Mouse (Mus musculus) heart, embryonic 12.5 days (tissue): ENCODE results near the gene C530008M17Rik. TPM values are rescaled to one million over a fixed set of nuclear protein-coding genes. Genes with fewer than 3 reads are reported as not detected.
A peak's percentile ranks its signal among the peaks of the same experiment; 100 is the strongest.
"Not testable (repeated sequence)": the region's sequence is repeated elsewhere in the genome, so short reads cannot be mapped to it uniquely, and the experiment has no call there.

Experiments
- ATAC-seq: fragments of 200-750 bp; cut with Nextera tagmentation; 2 replicates; pipeline ENCODE4 v1.8.0; 2017; ENCODE audit warnings: moderate TSS enrichment, moderate library complexity; ENCODE audit not compliant: insufficient number of reproducible peaks, low FRiP score
- H3K27ac ChIP-seq: fragments of 300-500 bp; sonication (generic); 2 replicates; pipeline ENCODE4 v1.5.1; 2016; ENCODE audit warnings: mild to moderate bottlenecking, moderate library complexity; ENCODE audit not compliant: poor library complexity, severe bottlenecking
- H3K27me3 ChIP-seq: fragments of 300-500 bp; sonication (generic); replicated peaks from 2 replicates; pipeline ENCODE4 v1.6.1; 2016; ENCODE audit warnings: mild to moderate bottlenecking, moderate library complexity
- H3K36me3 ChIP-seq: fragments of 300-500 bp; sonication (generic); 2 replicates; pipeline ENCODE4 v1.6.1; 2016; ENCODE audit warnings: mild to moderate bottlenecking, moderate library complexity
- H3K4me1 ChIP-seq: fragments of 300-500 bp; sonication (generic); replicated peaks from 2 replicates; pipeline ENCODE4 v1.6.1; 2016; ENCODE audit warnings: mild to moderate bottlenecking
- H3K4me2 ChIP-seq: fragments of 300-500 bp; sonication (generic); 2 replicates; pipeline ENCODE4 v1.6.1; 2016; ENCODE audit warnings: mild to moderate bottlenecking, moderate library complexity
- H3K4me3 ChIP-seq: fragments of 300-500 bp; sonication (generic); 2 replicates; pipeline ENCODE4 v1.5.1; 2016; ENCODE audit warnings: mild to moderate bottlenecking
- H3K9ac ChIP-seq: fragments of 300-500 bp; sonication (generic); 2 replicates; pipeline ENCODE4 v1.6.1; 2016; ENCODE audit warnings: mild to moderate bottlenecking, moderate library complexity
- H3K9me3 ChIP-seq: fragments of 300-500 bp; sonication (generic); replicated peaks from 2 replicates; pipeline ENCODE4 v1.6.1; 2016; ENCODE audit warnings: mild to moderate bottlenecking, moderate library complexity
- WGBS: fragments of 180-500 bp; shearing (Covaris S2); methylation state at CpG from one replicate; pipeline ENCODE4 v1.1.7; 2016; 5-methylcytosine and 5-hydroxymethylcytosine counted together
- polyA plus RNA-seq: library from polyadenylated mRNA; unstranded; fragments of >200 nt; fragmentation: Nextera tagmentation; extraction: Ambion mirVana; gene quantifications from 2 replicates; pipeline ENCODE4 v1.2.1, GENCODE M21; 2016

Gene C530008M17Rik
- polyA plus RNA-seq, 1 experiment from 2014 or later = 38.7 TPM

DNA sequence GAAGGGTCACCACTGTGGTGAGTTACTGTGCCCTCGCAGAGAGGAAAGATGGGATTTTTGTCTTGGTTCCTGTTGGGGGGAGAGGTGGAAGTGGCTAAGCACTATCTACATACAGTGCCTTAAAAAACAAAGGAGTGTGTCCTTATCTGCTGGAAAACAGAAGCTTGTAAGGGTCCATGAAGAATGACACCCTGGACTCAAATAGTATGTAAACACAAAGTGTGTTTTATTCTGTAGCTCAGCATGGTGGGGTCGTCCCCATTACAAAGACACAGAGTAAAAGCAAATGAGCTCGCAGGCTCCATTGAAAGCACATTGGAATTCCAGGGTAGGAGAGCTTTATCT lies 249.8 kb downstream of the C530008M17Rik start:
- Histone ChIP-seq H3K9ac (peak overlapping the region; percentile 85), H3K27me3 (no peaks in the 10 kb centered on the region), H3K4me1 (peaks cover 11% of the 10 kb centered on the region), H3K36me3 (peaks cover 11% of the 10 kb centered on the region), H3K27ac (peak overlapping the region; percentile 92), H3K4me2 (peak overlapping the region; percentile 80), H3K9me3 (no peaks in the 10 kb centered on the region), H3K4me3 (peak overlapping the region; percentile 73)
- ATAC-seq = 0 out of 2 replicates have a peak, but pooled peaks have one; percentile 4
- 26% methylated on average over 3 of the region's 3 CpGs for WGBS

DNA sequence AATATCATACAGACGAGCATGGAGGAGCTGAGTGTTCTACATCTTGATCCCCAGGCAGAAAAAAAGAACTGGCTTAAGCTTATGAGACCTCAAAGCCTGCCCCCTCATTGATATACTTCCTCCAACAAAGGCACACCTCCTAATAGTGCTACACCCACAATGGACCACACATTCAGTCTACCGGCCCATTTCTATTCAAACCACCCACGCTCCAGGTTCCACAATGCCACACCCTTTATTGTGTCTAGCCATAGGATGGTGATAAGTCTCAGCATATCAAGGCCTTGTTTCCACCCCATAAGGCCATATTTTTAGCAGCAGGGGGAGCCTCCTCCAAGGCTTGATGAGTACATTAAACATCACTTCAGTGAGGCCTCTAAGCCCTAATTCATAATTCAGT lies 254.5 kb downstream of the C530008M17Rik start:
- no peak overlapping the region for H3K4me3 ChIP-seq
- no peak overlapping the region for H3K4me2 ChIP-seq
- ATAC-seq = no peak
- H3K36me3 ChIP-seq = peaks cover 30% of the 10 kb centered on the region
- WGBS = 71% methylated on average over 3 of the region's 3 CpGs
- peaks cover 7% of the 10 kb centered on the region for H3K4me1 ChIP-seq
- H3K9ac ChIP-seq = no peak overlapping the region
- no peaks in the 10 kb centered on the region for H3K9me3 ChIP-seq
- H3K27me3 ChIP-seq = no peaks in the 10 kb centered on the region
- H3K27ac ChIP-seq = no peak overlapping the region

DNA sequence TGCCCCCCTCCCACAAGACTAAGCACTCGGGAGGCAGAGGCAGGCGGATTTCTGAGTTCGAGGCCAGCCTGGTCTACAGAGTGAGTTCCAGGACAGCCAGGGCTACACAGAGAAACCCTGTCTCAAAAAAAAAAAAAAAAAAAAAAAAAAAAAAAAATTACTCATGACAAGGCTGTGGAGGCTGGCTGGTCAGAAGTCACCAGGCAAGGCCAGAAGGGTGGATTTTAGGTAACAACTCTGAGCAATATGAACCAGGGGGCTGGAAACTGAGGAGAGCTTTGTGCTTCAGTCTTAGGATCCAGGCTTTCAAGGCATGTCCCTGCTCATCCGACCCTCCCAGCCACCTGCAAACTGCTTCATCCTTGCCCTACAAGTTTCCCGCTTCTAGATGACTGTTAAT lies 256.2 kb downstream of the C530008M17Rik start:
- H3K27ac ChIP-seq, H3K9ac ChIP-seq, ATAC-seq, H3K4me3 ChIP-seq, H3K9me3 ChIP-seq, H3K27me3 ChIP-seq, H3K4me2 ChIP-seq, H3K4me1 ChIP-seq: not testable (repeated sequence)
- peaks cover 40% of the 10 kb centered on the region for H3K36me3 ChIP-seq
- 92% methylated on average over 5 of the region's 5 CpGs for WGBS

DNA sequence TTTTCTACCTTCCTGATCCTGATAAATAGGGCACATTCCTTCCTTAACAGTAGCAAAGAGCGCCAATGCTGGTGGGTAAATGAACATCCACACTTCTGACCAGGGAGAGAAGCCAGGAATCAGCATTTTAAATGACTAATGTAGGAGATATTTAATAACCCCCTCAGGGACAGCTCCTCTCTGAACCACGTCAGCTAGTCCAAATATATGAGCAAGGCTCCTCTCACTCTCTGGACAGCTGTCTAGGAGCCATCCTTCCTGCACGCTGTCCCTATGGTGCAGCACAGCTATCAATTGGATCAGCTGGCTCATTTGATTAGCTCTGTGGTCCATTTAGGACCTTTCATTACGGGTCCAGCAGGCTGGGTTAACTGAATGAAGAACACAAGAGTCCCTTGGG lies 266.5 kb downstream of the C530008M17Rik start:
- H3K4me3 ChIP-seq = no peak overlapping the region
- no peaks in the 10 kb centered on the region for H3K27me3 ChIP-seq
- ATAC-seq = no peak
- 83% methylated on average over 4 of the region's 4 CpGs for WGBS
- H3K27ac ChIP-seq = no peak overlapping the region
- H3K9me3 ChIP-seq = no peaks in the 10 kb centered on the region
- peaks cover 5% of the 10 kb centered on the region for H3K4me1 ChIP-seq
- no peak overlapping the region for H3K4me2 ChIP-seq
- H3K9ac ChIP-seq = no peak overlapping the region
- H3K36me3 ChIP-seq = peaks cover 62% of the 10 kb centered on the region

Other genes with a start within 250 kb of the C530008M17Rik start
- not detected in 2 replicates for gene Gm7271, start 172.5 kb upstream of the C530008M17Rik start, polyA plus RNA-seq
- gene Exoc1, start 127.2 kb upstream of the C530008M17Rik start, polyA plus RNA-seq = 27.0 and 30.1 TPM in 2 replicates
- gene Cep135, start 67.8 kb upstream of the C530008M17Rik start, polyA plus RNA-seq = 8.5 and 9.8 TPM in 2 replicates
- gene Aasdh, start 249.0 kb downstream of the C530008M17Rik start, polyA plus RNA-seq = 16.4 and 17.8 TPM in 2 replicates